Mouse (Mus musculus) frontal cortex, adult (tissue): ENCODE measurements at regions not wholly inside any gene's neighbourhood (a gene's known extent, or its start where the extent isn't known, plus 50 kb on each side); places are given as distances from the start of the nearest gene placed in this dataset.

ENCODE experiments used
- ATAC-seq: cut with Nextera tagmentation; 2 replicates; pipeline ENCODE4 v1.9.2; 2017; ENCODE audit warnings: mild to moderate bottlenecking, moderate library complexity, mixed read lengths; ENCODE audit not compliant: low TSS enrichment

DNA sequence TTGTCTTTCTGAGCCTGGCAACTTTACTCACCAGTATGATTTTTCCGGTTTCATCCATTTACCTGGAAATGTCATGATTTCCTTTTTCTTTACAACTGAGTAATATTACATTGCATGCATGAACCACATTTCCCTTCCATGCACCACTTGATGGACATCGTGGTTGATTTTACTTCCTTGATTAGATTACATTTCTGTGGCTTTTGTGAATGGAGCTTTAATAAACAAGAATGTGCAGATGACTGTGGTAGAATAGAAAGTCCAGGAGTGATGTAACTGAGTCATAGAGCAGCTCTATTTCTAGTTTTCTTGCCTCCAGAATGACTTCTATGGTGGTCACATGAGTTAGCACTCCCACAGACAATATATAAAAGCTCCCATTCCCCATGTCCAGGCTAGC lies 75.2 kb downstream of the Chst2 start:
- ATAC-seq, result no peak

DNA sequence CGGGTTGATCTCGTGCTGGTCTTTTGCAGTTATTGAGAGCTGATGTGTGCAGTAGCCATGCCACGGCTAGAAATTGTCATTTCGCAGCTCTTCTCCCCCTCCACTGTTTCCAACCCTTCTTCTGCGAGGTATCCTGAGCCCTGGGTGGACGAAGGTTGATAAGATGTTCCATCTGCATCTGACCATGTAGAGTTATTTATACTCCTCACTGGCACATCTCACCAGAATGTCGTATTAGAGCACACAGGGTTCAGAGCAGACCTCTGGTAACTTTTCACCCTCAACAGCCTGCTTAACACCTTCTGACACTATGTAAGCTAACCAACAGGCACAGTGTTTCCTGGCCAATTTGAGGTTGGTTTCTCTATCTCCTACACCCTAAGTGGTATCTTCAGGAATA lies 76.4 kb downstream of the Chst2 start:
- ATAC-seq, result no peak

DNA sequence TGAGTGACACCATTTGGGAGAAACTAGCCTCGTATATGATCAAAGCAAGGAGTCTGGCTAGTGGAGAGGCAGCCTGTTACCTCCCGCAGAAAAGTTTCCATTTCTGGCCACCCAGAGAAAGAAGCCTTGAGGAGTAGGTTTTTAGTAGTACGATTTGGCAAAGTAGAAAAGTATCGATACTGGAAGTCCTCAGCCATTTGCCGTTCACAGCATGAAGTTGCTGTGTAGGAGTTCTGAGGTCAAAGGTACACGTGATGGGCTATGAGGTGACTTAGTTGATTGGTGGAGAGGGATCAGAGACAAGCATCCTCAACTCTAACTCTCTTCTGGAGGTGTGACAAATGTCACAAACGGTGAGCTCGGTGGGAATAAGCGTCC lies 77.5 kb downstream of the Chst2 start:
- no peak for ATAC-seq

DNA sequence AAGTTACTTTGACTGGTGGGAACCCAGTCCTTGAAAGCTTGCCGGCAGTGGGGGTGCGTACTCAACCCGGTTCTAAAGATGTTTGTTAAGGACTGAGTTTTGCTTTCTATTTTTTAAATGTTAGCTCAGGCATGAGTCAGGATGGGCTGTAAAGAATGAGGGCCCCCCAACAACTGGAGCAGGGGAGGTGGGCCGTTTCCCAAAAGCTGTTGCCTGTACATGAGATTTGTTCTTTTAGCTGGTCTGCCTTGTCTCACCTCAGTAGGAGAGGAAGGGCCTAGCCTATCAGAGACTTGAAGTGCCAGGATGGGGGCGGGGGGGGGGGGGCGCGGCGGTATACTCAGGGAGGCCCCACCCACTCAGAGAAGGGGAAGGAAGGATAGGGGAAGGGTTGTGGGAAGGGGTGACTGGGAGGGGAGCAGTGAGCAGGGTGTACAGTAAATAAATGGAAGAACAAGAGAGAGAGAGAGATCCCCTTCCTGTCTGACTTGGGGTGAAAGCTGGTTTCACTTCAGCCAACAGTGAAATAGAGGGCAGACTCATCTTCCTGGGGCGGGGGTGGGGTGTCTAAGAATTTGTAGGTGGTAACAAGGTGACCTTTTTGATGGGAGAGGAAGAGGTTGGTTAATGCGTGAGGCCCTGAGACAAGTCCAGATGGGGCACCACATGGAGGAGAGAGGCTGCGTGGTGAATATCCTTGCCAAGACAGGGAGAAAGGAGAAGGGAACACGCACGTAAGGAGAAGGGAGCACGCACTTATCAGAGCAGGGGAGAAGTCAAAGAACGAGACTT lies 78.1 kb downstream of the Chst2 start:
- ATAC-seq, result 0 out of 2 replicates have a peak, but pooled peaks have one; percentile 16

DNA sequence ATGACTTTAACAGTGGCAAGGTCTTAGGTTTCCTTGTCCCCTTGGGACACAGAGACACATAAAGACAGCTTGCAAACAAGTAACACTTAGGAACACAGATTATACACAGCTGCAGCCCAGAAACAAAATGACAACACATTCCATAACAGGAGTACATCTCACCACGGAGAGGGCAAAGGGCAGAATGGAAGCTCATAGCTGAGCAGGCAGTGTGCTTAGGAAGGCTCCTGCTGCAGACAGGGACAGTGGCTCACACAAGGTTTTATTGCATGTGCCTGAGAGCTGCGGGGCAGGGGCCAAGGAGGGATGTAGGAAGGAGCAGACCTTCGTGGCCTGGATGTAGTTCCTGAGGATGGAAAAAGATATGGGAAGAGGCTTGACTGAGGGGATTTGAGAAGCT lies 78.8 kb downstream of the Chst2 start:
- ATAC-seq, result no peak

DNA sequence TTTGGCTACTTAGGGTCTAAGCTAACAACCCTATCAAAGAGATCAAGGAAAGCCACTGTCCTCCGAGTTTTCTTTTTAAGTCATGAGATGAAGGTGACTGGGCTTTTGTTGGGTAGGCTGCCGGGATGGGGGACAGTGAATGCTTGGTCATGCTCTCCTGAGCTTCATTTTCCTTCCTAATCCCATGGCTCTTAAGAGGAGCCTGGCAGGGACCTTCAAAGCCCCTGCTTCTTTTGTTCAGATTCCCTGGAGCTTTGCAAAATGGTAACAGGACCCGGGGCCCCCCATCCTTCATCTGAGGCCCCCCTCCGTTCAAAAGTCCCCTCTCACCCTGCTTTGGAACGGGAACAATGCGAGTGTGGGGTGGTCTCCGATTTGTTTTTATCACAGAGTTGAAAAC lies 82.9 kb downstream of the Chst2 start:
- no peak for ATAC-seq

DNA sequence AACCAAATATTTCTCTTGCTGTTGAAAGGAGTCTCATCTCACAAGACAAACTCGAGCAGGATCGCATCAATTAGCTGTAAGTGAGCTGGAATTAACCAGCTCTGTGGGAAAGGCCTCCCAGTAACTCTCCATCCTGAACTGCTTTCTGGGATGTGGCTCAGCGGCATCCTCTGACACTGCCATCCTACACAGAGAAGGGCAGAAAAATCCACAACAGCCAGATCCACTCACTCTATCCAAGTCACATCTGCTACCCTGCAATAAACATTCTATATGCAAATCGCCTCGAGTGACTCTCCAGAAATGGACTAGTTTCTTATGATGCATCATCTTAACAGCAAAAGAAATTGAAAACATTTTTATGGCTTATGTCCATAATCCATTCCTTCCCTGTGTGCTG lies 83.6 kb downstream of the Chst2 start:
- peak; percentile 72 for ATAC-seq

DNA sequence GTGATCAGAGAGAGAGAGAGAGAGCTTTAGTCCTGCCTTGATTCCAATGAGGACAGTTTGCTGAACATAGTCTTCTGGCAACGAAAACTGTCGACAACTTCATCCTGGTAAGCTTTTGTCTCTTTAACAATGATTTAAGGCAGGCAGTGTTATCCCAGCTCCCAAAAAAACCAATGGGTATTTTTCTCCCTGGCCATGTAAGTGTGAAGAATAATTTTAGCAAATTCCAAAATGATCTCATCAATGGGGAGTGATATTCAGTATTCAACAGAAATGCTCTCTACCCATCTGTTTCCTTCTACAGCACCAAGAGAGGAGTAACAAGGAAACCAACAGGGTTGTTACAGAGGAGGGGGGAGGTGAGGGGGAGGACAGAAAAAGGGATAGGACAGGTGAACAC lies 84.5 kb downstream of the Chst2 start:
- ATAC-seq, result peak; percentile 76

DNA sequence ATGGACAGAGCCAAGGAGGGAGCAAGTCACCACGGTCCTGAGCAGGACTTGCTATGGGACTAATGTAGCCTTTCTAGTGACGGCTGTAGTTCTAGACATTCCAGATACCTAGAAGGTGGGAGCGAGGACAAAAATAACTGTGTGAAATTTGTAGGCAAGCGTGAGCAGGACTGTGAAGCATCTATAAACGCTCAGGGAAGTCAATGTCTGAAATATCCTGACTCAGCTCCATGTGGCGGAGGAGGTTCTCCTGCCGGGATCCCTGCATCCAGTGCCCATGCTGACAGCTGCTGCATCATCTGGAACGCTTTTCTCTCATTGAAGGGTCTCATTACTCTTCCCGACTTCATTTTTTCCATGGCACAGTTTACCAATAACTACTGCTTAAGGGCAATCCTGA lies 87.6 kb downstream of the Chst2 start:
- peak; percentile 64 for ATAC-seq

DNA sequence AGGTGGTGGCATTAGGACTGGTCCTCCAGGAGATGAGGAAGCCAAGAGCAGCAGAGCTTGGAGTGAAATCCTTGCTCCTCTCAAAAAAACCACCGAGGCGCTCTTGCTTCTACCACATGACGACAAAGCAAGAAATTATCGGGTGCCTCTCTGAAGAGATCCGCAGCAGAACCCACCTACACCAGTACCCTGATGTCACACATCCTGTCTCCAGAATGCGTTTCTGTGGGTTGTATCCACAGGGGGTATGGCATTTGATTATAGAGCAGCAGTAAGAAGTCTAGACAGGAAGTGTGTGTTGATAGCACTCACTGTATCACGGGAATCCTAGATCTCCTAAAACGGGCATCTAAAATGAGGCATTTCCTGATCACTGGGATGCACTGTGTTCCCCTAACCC lies 89.8 kb downstream of the Chst2 start:
- no peak for ATAC-seq

DNA sequence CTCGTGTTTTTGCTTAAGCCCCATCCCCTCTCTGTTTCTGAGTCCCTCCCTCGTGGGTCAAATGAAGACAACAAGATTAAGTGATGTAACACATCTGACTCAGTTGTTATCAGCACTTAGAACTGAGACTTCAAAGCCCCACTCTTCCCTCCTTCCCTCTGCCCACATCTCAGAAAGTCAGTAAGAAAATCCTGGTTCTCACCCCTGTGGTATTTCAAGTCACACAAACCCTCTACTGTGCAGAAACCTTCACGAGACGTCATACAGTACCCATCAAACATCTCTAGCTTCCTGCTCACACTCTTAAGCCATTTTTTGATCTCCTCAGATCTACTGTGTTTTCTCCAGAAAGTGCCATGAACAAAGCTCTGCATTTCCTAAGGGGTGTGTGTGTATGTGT lies 91.4 kb downstream of the Chst2 start:
- no peak for ATAC-seq

DNA sequence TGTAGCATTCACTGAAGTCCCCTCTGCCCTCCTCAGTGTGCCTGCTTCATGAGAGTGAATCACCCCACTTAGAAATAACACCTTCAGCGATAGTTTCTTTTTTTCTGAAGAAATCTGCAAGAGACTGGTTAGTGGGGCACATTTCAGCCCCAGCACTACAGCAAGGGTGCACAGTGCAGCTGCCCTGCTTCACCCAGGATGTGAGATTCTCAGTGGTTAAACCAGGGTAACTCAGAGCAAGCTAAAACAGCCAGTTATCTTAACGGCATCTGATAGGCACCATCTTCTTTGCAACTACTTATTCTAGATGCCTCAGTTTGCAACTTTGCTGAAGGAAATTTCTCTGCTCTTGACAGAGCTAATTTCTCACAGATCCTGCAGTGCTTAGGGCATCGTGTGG lies 94.9 kb downstream of the Chst2 start:
- ATAC-seq, result no peak

DNA sequence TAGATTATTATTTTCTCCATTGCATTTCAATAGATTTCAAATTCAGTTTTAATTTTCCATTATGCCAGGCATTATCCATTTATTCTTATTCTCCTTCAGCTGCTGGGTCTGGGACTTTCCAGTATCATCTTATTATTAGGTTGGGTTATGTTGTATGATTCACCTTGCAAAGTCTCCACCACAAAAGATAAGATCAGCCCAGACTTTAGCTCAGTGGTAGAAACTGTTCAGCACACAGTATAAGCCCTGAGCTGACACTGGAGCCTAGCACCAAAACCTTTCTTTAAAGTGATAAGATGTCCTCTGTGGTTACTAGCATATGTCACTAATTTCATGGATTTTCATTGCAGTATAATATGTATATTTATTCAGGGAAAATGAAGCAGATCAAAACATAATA lies 117.5 kb downstream of the Chst2 start:
- ATAC-seq, result no peak

DNA sequence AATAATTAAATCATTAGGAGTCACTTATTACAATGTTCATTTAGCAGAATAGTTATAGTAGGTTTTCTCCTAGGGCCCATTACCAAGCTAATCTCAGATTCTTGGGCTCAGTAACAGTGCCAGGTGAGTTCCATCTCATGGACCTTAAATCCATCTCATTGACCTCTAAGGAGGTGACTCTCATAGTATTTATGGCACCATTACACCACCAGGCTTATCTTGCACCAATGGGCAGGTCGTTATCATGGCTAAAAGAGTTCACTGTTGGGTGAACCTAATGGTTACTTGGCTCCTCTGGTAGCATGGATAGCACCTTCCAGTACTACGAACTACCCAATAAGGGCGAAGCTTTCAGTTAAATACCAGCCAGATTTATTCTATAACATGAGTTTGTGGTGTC lies 123.5 kb downstream of the Chst2 start:
- no peak for ATAC-seq

DNA sequence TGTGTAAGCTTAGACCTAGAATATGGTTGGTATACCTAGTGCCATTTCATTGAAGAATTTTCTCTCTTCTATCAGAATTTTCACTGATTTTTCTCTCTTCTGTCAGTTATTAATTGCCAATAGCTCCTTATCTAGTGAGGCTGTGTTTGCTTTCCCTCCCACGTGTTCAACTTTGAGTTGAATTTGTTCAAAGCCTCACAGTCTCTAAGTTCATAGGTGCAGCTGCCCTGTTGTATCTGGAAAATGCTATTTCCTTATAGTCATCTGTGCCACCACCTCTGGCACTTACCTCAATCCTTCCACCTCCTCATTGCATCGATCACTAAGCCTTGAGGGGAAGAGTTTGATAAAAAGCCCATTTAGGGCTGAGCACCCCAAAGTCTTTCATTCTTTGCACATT lies 124.0 kb downstream of the Chst2 start:
- ATAC-seq, result no peak
